Mouse (Mus musculus) neural tube, embryonic 14.5 days (tissue): ENCODE data around the gene Hsd11b1. TPM values are rescaled to one million over a fixed set of nuclear protein-coding genes. Genes with fewer than 3 reads are reported as not detected.

Experiments used
- ATAC-seq: fragments of 200-750 bp; cut with Nextera tagmentation; 2 replicates; pipeline ENCODE4 v1.8.0; 2017; ENCODE audit warnings: low read depth, mild to moderate bottlenecking, moderate TSS enrichment, moderate library complexity
- H3K27ac ChIP-seq: fragments of 300-500 bp; sonication (generic); 2 replicates; pipeline ENCODE4 v1.5.1; 2014; ENCODE audit warnings: low read depth, mild to moderate bottlenecking, control low read depth, low read length, moderate library complexity, mixed read lengths
- H3K27me3 ChIP-seq: fragments of 300-500 bp; sonication (generic); 2 replicates; pipeline ENCODE4 v1.6.1; 2014; ENCODE audit warnings: low read length; ENCODE audit not compliant: control insufficient read depth, insufficient read depth
- H3K36me3 ChIP-seq: fragments of 300-500 bp; sonication (generic); 2 replicates; pipeline ENCODE4 v1.6.1; 2014; ENCODE audit warnings: low read length, mixed read lengths; ENCODE audit not compliant: control insufficient read depth, insufficient read depth
- H3K4me1 ChIP-seq: fragments of 300-500 bp; sonication (generic); 2 replicates; pipeline ENCODE4 v1.6.1; 2014; ENCODE audit warnings: low read length; ENCODE audit not compliant: control insufficient read depth, insufficient read depth
- H3K4me2 ChIP-seq: fragments of 300-500 bp; sonication (generic); 2 replicates; pipeline ENCODE4 v1.6.1; 2014; ENCODE audit warnings: mild to moderate bottlenecking, low read depth, low read length, control low read depth
- H3K4me3 ChIP-seq: fragments of 300-500 bp; sonication (generic); 2 replicates; pipeline ENCODE4 v1.5.1; 2014; ENCODE audit warnings: low read depth, low read length, control low read depth, mixed read lengths
- H3K9ac ChIP-seq: fragments of 300-500 bp; sonication (generic); replicated peaks from 2 replicates; pipeline ENCODE4 v1.6.1; 2014; ENCODE audit warnings: low read depth, mild to moderate bottlenecking, control low read depth, low read length, mixed read lengths
- H3K9me3 ChIP-seq: fragments of 300-500 bp; sonication (generic); 2 replicates; pipeline ENCODE4 v1.6.1; 2016; ENCODE audit warnings: low read length; ENCODE audit not compliant: control insufficient read depth
- WGBS: fragments of 180-500 bp; shearing (Covaris S2); extraction: QIAGEN DNeasy Blood & Tissue Kit; methylation state at CpG from one replicate; pipeline ENCODE4 v1.1.7; 2014; 5-methylcytosine and 5-hydroxymethylcytosine counted together
- polyA plus RNA-seq: library from polyadenylated mRNA; unstranded; fragments of >200 nt; fragmentation: Nextera tagmentation; extraction: Ambion mirVana; gene quantifications from 2 replicates; pipeline ENCODE4 v1.2.1, GENCODE M21; 2014

Hsd11b1 gene
- polyA plus RNA-seq, 1 experiment from 2014 or later: not detected

- Histone ChIP-seq H3K9me3 (no peaks in the 10 kb centered on the region), H3K36me3 (no peaks in the 10 kb centered on the region), H3K9ac (no peak within 1 kb of the TSS), H3K4me3 (no peak within 1 kb of the TSS), H3K27ac (no peak within 1 kb of the TSS), H3K4me2 (no peak within 1 kb of the TSS), H3K4me1 (no peaks in the 10 kb centered on the region), H3K27me3 (no peaks in the 10 kb centered on the region)
- ATAC-seq: no peak
- WGBS: 97% methylated on average over 3 of the region's 3 CpGs
Observed at GRCm38 (mm10) chr1:193207503-193207902, 56.4 kb downstream of the Hsd11b1 start, which contains the start of gene Lamb3. Gene Lamb3, plus strand, starts transcription at chr1:193207699.

GRCm38 (mm10) chr1:193205431-193205830 is 58.4 kb downstream of the Hsd11b1 start:
- no peaks in the 10 kb centered on the region for H3K36me3 ChIP-seq
- H3K9ac ChIP-seq: no peak overlapping the region
- H3K9me3 ChIP-seq: no peaks in the 10 kb centered on the region
- WGBS: 96% methylated on average over 2 of the region's 2 CpGs
- no peak overlapping the region for H3K4me3 ChIP-seq
- H3K27me3 ChIP-seq: no peaks in the 10 kb centered on the region
- H3K4me1 ChIP-seq: no peaks in the 10 kb centered on the region
- no peak overlapping the region for H3K27ac ChIP-seq
- no peak overlapping the region for H3K4me2 ChIP-seq
- ATAC-seq: no peak

- Histone ChIP-seq H3K4me1 (no peaks in the 10 kb centered on the region), H3K9ac (no peak overlapping the region), H3K27ac (no peak overlapping the region), H3K4me3 (no peak overlapping the region), H3K36me3 (no peaks in the 10 kb centered on the region), H3K9me3 (no peaks in the 10 kb centered on the region), H3K4me2 (no peak overlapping the region), H3K27me3 (no peaks in the 10 kb centered on the region)
- ATAC-seq: no peak
- WGBS: 72% methylated on average over 2 of the region's 2 CpGs
Observed at GRCm38 (mm10) chr1:193203821-193204220, 60.1 kb downstream of the Hsd11b1 start.

GRCm38 (mm10) chr1:193201383-193201778 is 62.5 kb downstream of the Hsd11b1 start, which contains the start of gene Traf3ip3:
Gene Traf3ip3, minus strand, starts transcription at chr1:193201703.
- H3K4me1 ChIP-seq: no peaks in the 10 kb centered on the region
- H3K36me3 ChIP-seq: no peaks in the 10 kb centered on the region
- H3K27ac ChIP-seq: no peak within 1 kb of the TSS
- no peak for ATAC-seq
- 62% methylated on average over 5 of the region's 5 CpGs for WGBS
- no peak within 1 kb of the TSS for H3K4me2 ChIP-seq
- no peak within 1 kb of the TSS for H3K4me3 ChIP-seq
- H3K9ac ChIP-seq: no peak within 1 kb of the TSS
- H3K9me3 ChIP-seq: no peaks in the 10 kb centered on the region
- H3K27me3 ChIP-seq: no peaks in the 10 kb centered on the region

GRCm38 (mm10) chr1:193200640-193201382 is 63.1 kb downstream of the Hsd11b1 start:
- no peak overlapping the region for H3K27ac ChIP-seq
- H3K9ac ChIP-seq: no peak overlapping the region
- no peak for ATAC-seq
- H3K4me2 ChIP-seq: no peak overlapping the region
- H3K4me1 ChIP-seq: no peaks in the 10 kb centered on the region
- no peaks in the 10 kb centered on the region for H3K27me3 ChIP-seq
- 79% methylated on average over 8 of the region's 8 CpGs for WGBS
- H3K36me3 ChIP-seq: no peaks in the 10 kb centered on the region
- no peaks in the 10 kb centered on the region for H3K9me3 ChIP-seq
- H3K4me3 ChIP-seq: no peak overlapping the region

- H3K4me2 ChIP-seq: no peak overlapping the region
- 85% methylated on average over 2 of the region's 2 CpGs for WGBS
- H3K9ac ChIP-seq: no peak overlapping the region
- no peaks in the 10 kb centered on the region for H3K4me1 ChIP-seq
- no peak overlapping the region for H3K4me3 ChIP-seq
- no peak for ATAC-seq
- H3K9me3 ChIP-seq: no peaks in the 10 kb centered on the region
- H3K36me3 ChIP-seq: no peaks in the 10 kb centered on the region
- no peak overlapping the region for H3K27ac ChIP-seq
- no peaks in the 10 kb centered on the region for H3K27me3 ChIP-seq
Observed at GRCm38 (mm10) chr1:193198312-193198711, 65.6 kb downstream of the Hsd11b1 start.

GRCm38 (mm10) chr1:193197494-193198205 is 66.2 kb downstream of the Hsd11b1 start:
- no peak overlapping the region for H3K9ac ChIP-seq
- ATAC-seq: no peak
- 86% methylated on average over 18 of the region's 18 CpGs for WGBS
- no peak overlapping the region for H3K4me2 ChIP-seq
- H3K9me3 ChIP-seq: no peaks in the 10 kb centered on the region
- no peaks in the 10 kb centered on the region for H3K27me3 ChIP-seq
- H3K27ac ChIP-seq: no peak overlapping the region
- H3K4me3 ChIP-seq: no peak overlapping the region
- H3K36me3 ChIP-seq: no peaks in the 10 kb centered on the region
- no peaks in the 10 kb centered on the region for H3K4me1 ChIP-seq

GRCm38 (mm10) chr1:193195169-193195810 is 68.6 kb downstream of the Hsd11b1 start:
- Histone ChIP-seq H3K27me3 (no peaks in the 10 kb centered on the region), H3K4me3 (no peak overlapping the region), H3K4me2 (no peak overlapping the region), H3K27ac (no peak overlapping the region), H3K4me1 (no peaks in the 10 kb centered on the region), H3K9ac (no peak overlapping the region), H3K36me3 (no peaks in the 10 kb centered on the region), H3K9me3 (no peaks in the 10 kb centered on the region)
- ATAC-seq: no peak
- 76% methylated on average over 3 of the region's 3 CpGs for WGBS
